Mouse (Mus musculus) cerebellum, adult 2 months (tissue): ENCODE data around the gene Nbeal2. TPM values are rescaled to one million over a fixed set of nuclear protein-coding genes. Genes with fewer than 3 reads are reported as not detected.
A peak's percentile ranks its signal among the peaks of the same experiment; 100 is the strongest.

Source experiments
- DNase-seq, 2 experiments: peaks; one replicate each; pipeline ENCODE4 v3.0.0; 2021
- H3K27ac ChIP-seq: fragments of 200-500 bp; 2 replicates; pipeline ENCODE4 v1.5.1; 2012; ENCODE audit warnings: low read length, control low read depth, inconsistent platforms; ENCODE audit not compliant: insufficient read depth
- H3K27me3 ChIP-seq: fragments of 200-500 bp; 2 replicates; pipeline ENCODE4 v1.6.1; 2012; ENCODE audit warnings: inconsistent platforms, mild to moderate bottlenecking, low read length, moderate library complexity; ENCODE audit not compliant: control insufficient read depth, insufficient read depth
- H3K4me1 ChIP-seq: fragments of 200-500 bp; 2 replicates; pipeline ENCODE4 v1.6.1; 2011; ENCODE audit warnings: low read length; ENCODE audit not compliant: control insufficient read depth, insufficient read depth
- H3K4me3 ChIP-seq: fragments of 200-500 bp; replicated peaks from 2 replicates; pipeline ENCODE3; 2011; ENCODE audit warnings: mild to moderate bottlenecking, low read depth, low read length, control low read depth; ENCODE audit not compliant: insufficient read depth
- CTCF ChIP-seq: fragments of 200-500 bp; IDR thresholded peaks from 2 replicates; pipeline ENCODE4 v1.5.1; 2011; ENCODE audit warnings: low read depth, mild to moderate bottlenecking, control low read depth, low read length, moderate library complexity, borderline replicate concordance; ENCODE audit not compliant: insufficient read depth
- POLR2A ChIP-seq: fragments of 200-500 bp; IDR thresholded peaks from 2 replicates; pipeline ENCODE4 v1.6.1; 2011; ENCODE audit warnings: low read length, control low read depth, borderline replicate concordance; ENCODE audit not compliant: insufficient read depth
- WGBS: fragments of 180-500 bp; shearing (Covaris S2); methylation state at CpG from one replicate; pipeline ENCODE4 v1.1.7; 2018; 5-methylcytosine and 5-hydroxymethylcytosine counted together
- polyA plus RNA-seq: library from polyadenylated mRNA; depleted of rRNA; stranded (reverse); fragments of >200 nt; gene quantifications from 2 replicates; pipeline ENCODE4 v1.2.3, GENCODE M21; 2012

The Nbeal2 gene
- polyA plus RNA-seq, 1 experiment: 16.8 TPM

DNA sequence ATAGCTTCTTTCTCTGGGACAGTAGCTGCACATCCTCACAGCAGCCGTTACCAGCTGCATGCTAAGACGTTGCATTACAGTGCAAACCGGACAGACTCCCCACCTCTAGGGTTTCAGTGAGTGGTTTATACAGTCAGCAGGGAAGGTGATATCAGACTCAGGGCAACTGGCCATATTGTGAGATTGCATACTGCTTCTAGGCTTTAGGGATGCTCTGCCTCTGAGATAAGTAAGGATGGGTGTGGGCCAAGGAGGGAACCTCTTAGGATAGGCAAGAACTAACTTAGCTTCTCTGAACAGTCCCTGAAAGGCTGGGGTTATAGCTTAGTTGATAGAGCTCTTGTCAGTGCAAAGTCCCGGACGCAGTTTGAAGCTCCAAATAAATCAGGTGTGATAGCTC lies 15.8 kb upstream of the Nbeal2 start:
- Histone ChIP-seq H3K4me3 (no peak overlapping the region), H3K27ac (no peak overlapping the region), H3K27me3 (no peaks in the 10 kb centered on the region), H3K4me1 (peaks cover 48% of the 10 kb centered on the region)
- DNase-seq: no peak
- TF ChIP-seq CTCF (no peak), POLR2A (no peak)
- WGBS: 63% methylated on average over 5 of the region's 5 CpGs

GRCm38 (mm10) chr9:110668601-110669293 lies 14.8 kb upstream of the Nbeal2 start:
- H3K27ac ChIP-seq: no peak overlapping the region
- WGBS: 83% methylated on average over 6 of the region's 6 CpGs
- DNase-seq: no peak
- peaks cover 37% of the 10 kb centered on the region for H3K4me1 ChIP-seq
- TF ChIP-seq CTCF (no peak), POLR2A (no peak)
- no peak overlapping the region for H3K4me3 ChIP-seq
- H3K27me3 ChIP-seq: no peaks in the 10 kb centered on the region

- H3K27ac ChIP-seq: no peak overlapping the region
- H3K4me3 ChIP-seq: no peak overlapping the region
- peaks cover 28% of the 10 kb centered on the region for H3K4me1 ChIP-seq
- WGBS: 36% methylated on average over 4 of the region's 4 CpGs
- TF ChIP-seq POLR2A (no peak), CTCF (no peak)
- DNase-seq: no peak
- H3K27me3 ChIP-seq: no peaks in the 10 kb centered on the region
Measured at GRCm38 (mm10) chr9:110667219-110667836, 13.4 kb upstream of the Nbeal2 start.

GRCm38 (mm10) chr9:110666374-110666773 lies 12.4 kb upstream of the Nbeal2 start:
- Histone ChIP-seq H3K27me3 (no peaks in the 10 kb centered on the region), H3K4me1 (peaks cover 36% of the 10 kb centered on the region), H3K27ac (no peak overlapping the region), H3K4me3 (no peak overlapping the region)
- TF ChIP-seq POLR2A: no peak
- no peak for TF ChIP-seq CTCF
- no peak for DNase-seq
- WGBS: 50% methylated on average over 8 of the region's 8 CpGs

- Histone ChIP-seq H3K27me3 (no peaks in the 10 kb centered on the region), H3K27ac (no peak overlapping the region), H3K4me1 (peaks cover 40% of the 10 kb centered on the region), H3K4me3 (no peak overlapping the region)
- TF ChIP-seq POLR2A (no peak), CTCF (no peak)
- DNase-seq: no peak
- 48% methylated on average over 4 of the region's 4 CpGs for WGBS
Measured at GRCm38 (mm10) chr9:110665912-110666311, 12.0 kb upstream of the Nbeal2 start.

GRCm38 (mm10) chr9:110662844-110663243 lies 8.9 kb upstream of the Nbeal2 start:
- WGBS: 90% methylated on average over 1 of the region's 1 CpGs
- no peak for TF ChIP-seq POLR2A
- no peak for TF ChIP-seq CTCF
- no peak overlapping the region for H3K4me3 ChIP-seq
- no peak for DNase-seq
- H3K4me1 ChIP-seq: peaks cover 31% of the 10 kb centered on the region
- no peaks in the 10 kb centered on the region for H3K27me3 ChIP-seq
- H3K27ac ChIP-seq: no peak overlapping the region

DNA sequence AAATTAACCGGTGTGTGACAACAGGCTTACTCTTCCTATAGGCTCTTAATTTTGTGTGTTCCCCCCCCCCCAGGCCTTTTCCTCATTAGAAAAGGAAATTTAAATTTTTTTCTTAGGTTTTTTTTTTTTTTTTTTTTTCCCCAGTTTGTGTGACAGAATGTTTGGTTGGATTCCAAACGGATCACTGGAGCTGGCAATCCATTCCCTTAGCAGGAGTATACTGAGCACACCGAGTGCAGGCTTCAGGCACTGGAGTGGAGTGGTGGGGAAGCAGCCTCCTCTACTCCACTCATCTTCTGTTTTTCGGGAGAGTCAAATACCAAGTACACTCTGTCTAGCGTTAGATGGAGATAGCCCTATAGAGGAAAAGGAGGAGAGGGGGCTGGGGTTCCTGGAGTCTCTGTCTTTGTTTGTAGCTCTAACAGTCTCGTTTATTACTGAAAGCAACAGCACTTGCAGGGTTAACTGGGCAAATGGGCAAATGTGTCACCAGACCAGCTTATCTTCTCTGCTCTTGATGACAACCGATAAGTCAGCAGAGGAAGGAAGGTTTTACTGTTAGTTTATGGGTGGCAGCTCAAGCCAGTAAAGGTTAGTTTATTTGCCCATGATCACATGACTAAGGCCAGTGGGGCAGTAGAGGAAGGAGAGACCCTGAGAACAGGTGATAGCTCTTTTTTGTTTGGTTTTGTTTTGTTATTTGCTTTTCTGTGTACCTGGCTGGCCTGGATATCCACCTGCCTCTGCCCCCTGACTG lies 7.1 kb upstream of the Nbeal2 start:
- WGBS: 35% methylated on average over 7 of the region's 7 CpGs
- peaks cover 21% of the 10 kb centered on the region for H3K4me1 ChIP-seq
- H3K27ac ChIP-seq: peak overlapping the region; percentile 45; the same call in 1 of the 2 replicates
- no peak for TF ChIP-seq POLR2A
- no peak for TF ChIP-seq CTCF
- H3K27me3 ChIP-seq: no peaks in the 10 kb centered on the region
- DNase-seq: peak in 1 of 2 experiments; percentile 57
- H3K4me3 ChIP-seq: no peak overlapping the region

DNA sequence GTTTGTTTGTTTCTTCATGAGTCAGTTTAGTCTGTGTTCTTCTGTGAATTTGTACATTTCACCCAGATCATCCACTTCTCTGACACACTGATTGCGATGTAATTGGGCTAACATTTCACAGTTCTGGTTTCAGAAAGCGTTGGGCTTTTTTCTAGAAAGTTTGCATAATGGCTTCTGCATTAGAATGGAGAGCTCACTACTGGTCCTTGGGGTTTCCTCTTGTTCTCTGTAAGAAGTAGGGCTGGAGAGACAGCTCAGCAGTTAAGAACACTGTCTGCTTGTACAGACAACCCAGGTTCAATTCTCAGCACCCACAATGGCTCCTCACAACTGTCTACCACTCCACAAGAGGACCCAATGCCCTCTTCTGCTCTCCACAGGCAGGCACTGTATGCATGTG lies 6.2 kb upstream of the Nbeal2 start:
- no peaks in the 10 kb centered on the region for H3K27me3 ChIP-seq
- peaks cover 26% of the 10 kb centered on the region for H3K4me1 ChIP-seq
- no peak overlapping the region; the same call in 1 of the 2 replicates for H3K27ac ChIP-seq
- WGBS: 88% methylated on average over 2 of the region's 2 CpGs
- no peak for DNase-seq
- H3K4me3 ChIP-seq: no peak overlapping the region
- TF ChIP-seq POLR2A: no peak
- no peak for TF ChIP-seq CTCF
